Mouse (Mus musculus) brain, adult 2 months (tissue): ENCODE data around the gene Dnaaf1.
A peak's percentile ranks its signal among the peaks of the same experiment; 100 is the strongest.

Experiments
- DNase-seq: peaks from one replicate; pipeline ENCODE4 v3.0.0; 2011; ENCODE audit warnings: low read depth, low spot score

The Dnaaf1 gene

GRCm38 (mm10) chr8:119574437-119575365 lies at the start of gene Dnaaf1, which contains the start of gene Hsdl1:
Gene Dnaaf1, plus strand, starts transcription at chr8:119575235.
Gene Hsdl1, minus strand, starts transcription at chr8:119575183.
- DNase-seq, result peak; percentile 93

- DNase-seq, result no peak
Observed at GRCm38 (mm10) chr8:119528762-119529161, 46.3 kb upstream of the Dnaaf1 start.

- DNase-seq, result no peak
Observed at GRCm38 (mm10) chr8:119530937-119531336, 44.1 kb upstream of the Dnaaf1 start.

GRCm38 (mm10) chr8:119531397-119531796 lies 43.6 kb upstream of the Dnaaf1 start:
- DNase-seq, result no peak

GRCm38 (mm10) chr8:119531973-119532372 lies 43.1 kb upstream of the Dnaaf1 start:
- peak; percentile 92 for DNase-seq

- DNase-seq, result no peak
Observed at GRCm38 (mm10) chr8:119544606-119545005, 30.4 kb upstream of the Dnaaf1 start.

GRCm38 (mm10) chr8:119545180-119545579 lies 29.9 kb upstream of the Dnaaf1 start:
- DNase-seq, result no peak

GRCm38 (mm10) chr8:119545791-119546190 lies 29.2 kb upstream of the Dnaaf1 start:
- no peak for DNase-seq

GRCm38 (mm10) chr8:119547019-119547691 lies 27.9 kb upstream of the Dnaaf1 start:
- DNase-seq, result no peak

GRCm38 (mm10) chr8:119548560-119549113 lies 26.4 kb upstream of the Dnaaf1 start:
- DNase-seq, result no peak

GRCm38 (mm10) chr8:119552967-119553366 lies 22.1 kb upstream of the Dnaaf1 start:
- DNase-seq, result no peak

GRCm38 (mm10) chr8:119555861-119556260 lies 19.2 kb upstream of the Dnaaf1 start:
- peak; percentile 33 for DNase-seq

GRCm38 (mm10) chr8:119557132-119557531 lies 17.9 kb upstream of the Dnaaf1 start:
- no peak for DNase-seq

GRCm38 (mm10) chr8:119557821-119558602 lies 17.0 kb upstream of the Dnaaf1 start:
- peak; percentile 85 for DNase-seq

- DNase-seq, result peak; percentile 99
Observed at GRCm38 (mm10) chr8:119558603-119559401, 16.2 kb upstream of the Dnaaf1 start, which contains the start of gene Mbtps1. Gene Mbtps1, minus strand, starts transcription at chr8:119558735.

GRCm38 (mm10) chr8:119559402-119559720 lies 15.7 kb upstream of the Dnaaf1 start:
- DNase-seq, result no peak

GRCm38 (mm10) chr8:119563849-119564251 lies 11.2 kb upstream of the Dnaaf1 start:
- DNase-seq, result no peak

GRCm38 (mm10) chr8:119566367-119566766 lies 8.7 kb upstream of the Dnaaf1 start:
- DNase-seq, result no peak

- DNase-seq, result no peak
Observed at GRCm38 (mm10) chr8:119568251-119568650, 6.8 kb upstream of the Dnaaf1 start.

GRCm38 (mm10) chr8:119568951-119569350 lies 6.1 kb upstream of the Dnaaf1 start:
- DNase-seq, result no peak

- no peak for DNase-seq
Observed at GRCm38 (mm10) chr8:119569881-119570280, 5.2 kb upstream of the Dnaaf1 start.
